Mouse (Mus musculus) G1E-ER4 (cell line): ENCODE measurements around the gene Gm13023. TPM values are rescaled to one million over a fixed set of nuclear protein-coding genes. Genes with fewer than 3 reads are reported as not detected.
"Not testable (repeated sequence)": the region's sequence is repeated elsewhere in the genome, so short reads cannot be mapped to it uniquely, and the experiment has no call there.

Source experiments
- GATA1 ChIP-seq: IDR thresholded peaks from one replicate; pipeline ENCODE4 v1.8.0; 2012; ENCODE audit warnings: low read length, inconsistent platforms
- polyA plus RNA-seq: library from polyadenylated mRNA; stranded (reverse); fragments of >175 nt; gene quantifications from 2 replicates; pipeline ENCODE4 v1.2.3, GENCODE M21; 2012

Gene Gm13023
- not detected in 2 replicates for polyA plus RNA-seq

DNA sequence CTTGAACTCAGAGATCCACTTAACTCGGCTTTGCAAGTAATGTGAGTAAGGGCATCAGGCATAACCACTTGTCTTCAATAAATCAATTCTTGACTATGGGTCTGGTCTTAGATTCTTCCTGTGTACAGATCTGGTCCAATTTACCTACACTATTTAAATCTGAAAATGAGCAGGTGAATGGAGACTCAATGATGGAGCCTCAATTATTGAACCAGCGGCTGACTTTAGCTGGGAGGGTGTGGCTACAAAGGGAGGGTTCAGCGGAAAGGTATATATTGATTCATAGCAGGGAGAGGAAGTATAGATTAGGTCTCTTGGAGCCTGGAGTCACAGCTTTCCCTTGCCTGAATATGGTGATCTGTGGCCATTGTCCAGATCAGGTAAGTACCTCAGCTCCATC, at the start of gene Gm13023:
Gene Gm13023, plus strand, starts transcription at position 301 of the 400 bp plus-strand sequence.
- TF ChIP-seq GATA1 = not testable (repeated sequence)

GRCm38 (mm10) chr4:143815993-143816392, 26.8 kb downstream of the Gm13023 start, which contains the start of gene Gm13084:
Gene Gm13084 (minus strand): TSS chr4:143816093.
- TF ChIP-seq GATA1 = no peak

Other genes with a start within 250 kb of the Gm13023 start
- gene BC080695, start 237.7 kb upstream of the Gm13023 start, polyA plus RNA-seq = not detected in 2 replicates
- gene Gm13057, start 237.6 kb upstream of the Gm13023 start, polyA plus RNA-seq = not detected in 2 replicates
- gene Gm13083, start 174.3 kb upstream of the Gm13023 start, polyA plus RNA-seq = not detected in 2 replicates
- gene Gm13088, start 132.1 kb upstream of the Gm13023 start, polyA plus RNA-seq = not detected in 2 replicates
- not detected in 2 replicates for gene Gm13089, start 86.6 kb upstream of the Gm13023 start, polyA plus RNA-seq
- not detected in 2 replicates for gene Gm13078, start 69.9 kb upstream of the Gm13023 start, polyA plus RNA-seq
- gene Gm13084, start 26.7 kb downstream of the Gm13023 start, polyA plus RNA-seq = not detected in 2 replicates
- gene Gm13103, start 57.1 kb downstream of the Gm13023 start, polyA plus RNA-seq = not detected in 2 replicates
- gene Pramef6, start 111.0 kb downstream of the Gm13023 start, polyA plus RNA-seq = not detected in 2 replicates
- not detected in 2 replicates for gene Pramef25, start 161.7 kb downstream of the Gm13023 start, polyA plus RNA-seq
- not detected in 2 replicates for gene Gm13101, start 177.6 kb downstream of the Gm13023 start, polyA plus RNA-seq
- not detected in 2 replicates for gene Pramef17, start 205.0 kb downstream of the Gm13023 start, polyA plus RNA-seq